Mouse (Mus musculus) heart, adult 8-10 months (tissue): ENCODE results near the gene Nabp2. TPM values are rescaled to one million over a fixed set of nuclear protein-coding genes. Genes with fewer than 3 reads are reported as not detected.

Experiments used
- DNase-seq: peaks from one replicate; pipeline ENCODE4 v3.0.0; 2022; ENCODE audit warnings: low spot score
- microRNA-seq: library from miRNA; unstranded; fragments of <30 nt; microRNA quantifications from one replicate; pipeline ENCODE4 v1.2.0, GENCODE M21; 2022
- total RNA-seq, 4 experiments: library from RNA; stranded (reverse); gene quantifications; 2 replicates each; pipeline ENCODE4 v1.2.4; 2022

Nabp2 gene
- total RNA-seq, 4 experiments from 2014 or later, result 44.8 to 50.8 (median 45.2) TPM

DNA sequence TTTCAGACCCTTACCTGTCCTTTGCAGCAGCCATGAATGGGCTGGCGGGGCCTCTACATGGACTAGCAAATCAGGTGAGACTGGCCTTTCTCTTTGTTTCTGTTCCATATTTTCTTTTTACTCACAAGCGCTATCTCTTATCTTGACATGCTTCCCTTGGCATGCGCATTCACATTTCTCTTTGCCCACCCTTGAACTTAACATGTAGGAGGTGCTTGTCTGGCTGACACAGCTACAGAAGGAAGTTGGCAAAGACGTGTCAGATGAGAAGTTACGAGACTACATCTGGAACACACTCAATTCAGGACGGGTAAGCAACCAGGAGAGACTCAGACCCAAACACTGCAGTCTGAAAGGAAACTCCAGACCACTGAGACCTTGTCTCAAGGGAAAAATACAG lies 52.1 kb downstream of the Nabp2 start:
- DNase-seq, result no peak

DNA sequence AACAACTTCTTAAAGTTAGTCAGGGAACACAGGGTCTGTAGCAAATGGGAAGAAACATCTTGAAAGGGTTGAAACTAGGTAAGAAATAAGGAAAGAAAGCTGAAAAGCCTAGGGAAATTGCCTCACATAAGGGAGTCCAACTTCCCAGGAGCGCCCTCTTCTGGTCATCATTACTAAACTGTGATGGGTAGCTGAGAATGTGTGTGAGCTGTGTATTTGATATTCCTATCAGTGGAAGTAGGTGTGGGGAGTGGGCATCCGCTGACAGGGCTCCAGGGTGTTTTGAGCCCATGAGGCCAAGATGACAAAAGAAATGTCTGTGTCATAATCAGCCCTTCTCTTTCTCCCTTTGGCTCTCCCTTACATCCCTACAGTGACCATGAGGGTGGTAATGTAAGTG lies 52.5 kb downstream of the Nabp2 start:
- DNase-seq, result no peak

Small RNA genes within 50 kb of the gene (microRNA-seq; reads per million reads assigned to microRNA genes)
- not detected for gene Gm25361
- gene Gm26308, result not detected
- gene Mir6914, result 1.4 reads per million
- not detected for gene Mir6915
- not detected for gene Mir8105

Other genes with a start within 250 kb of the Nabp2 start
- 100 to 1,000 TPM in 3 of 4 experiments, 10 to 100 TPM in 1; 90.8 to 107 (median 104) TPM for gene Rbms2, start 231.2 kb downstream of the Nabp2 start, total RNA-seq
- under 1 TPM; 0.38 to 0.60 (median 0.47) TPM for gene Gls2, start 217.0 kb downstream of the Nabp2 start, total RNA-seq
- gene Spryd4, start 199.7 kb downstream of the Nabp2 start, total RNA-seq, result 10 to 100 TPM; 35.8 to 38.4 (median 37.6) TPM
- not detected for gene Mip, start 185.7 kb downstream of the Nabp2 start, total RNA-seq
- gene Timeless, start 179.4 kb downstream of the Nabp2 start, total RNA-seq, result 1 to 10 TPM; 6.0 to 8.5 (median 7.7) TPM
- not detected for gene Apon, start 157.4 kb downstream of the Nabp2 start, total RNA-seq
- not detected for gene Apof, start 142.8 kb downstream of the Nabp2 start, total RNA-seq
- gene Stat2, start 140.9 kb downstream of the Nabp2 start, total RNA-seq, result 1 to 10 TPM; 7.1 to 9.5 (median 8.6) TPM
- under 1 TPM in 1 of 4 experiments, not detected in 3; 0.38 TPM for gene Il23a, start 112.7 kb downstream of the Nabp2 start, total RNA-seq
- gene Pan2, start 108.2 kb downstream of the Nabp2 start, total RNA-seq, result 1 to 10 TPM; 6.1 to 7.1 (median 6.5) TPM
- 10 to 100 TPM; 54.6 to 73.4 (median 61.2) TPM for gene Cnpy2, start 89.0 kb downstream of the Nabp2 start, total RNA-seq
- gene Cs, start 73.8 kb downstream of the Nabp2 start, total RNA-seq, result 1,000 to 10,000 TPM in 3 of 4 experiments, 100 to 1,000 TPM in 1; 991 to 1,066 (median 1,045) TPM
- gene Coq10a, start 42.5 kb downstream of the Nabp2 start, total RNA-seq, result 100 to 1,000 TPM; 365 to 443 (median 423) TPM
- gene Ankrd52, start 34.4 kb downstream of the Nabp2 start, total RNA-seq, result 10 to 100 TPM; 39.8 to 45.9 (median 44.0) TPM
- not detected for gene Slc39a5, start 10.3 kb downstream of the Nabp2 start, total RNA-seq
- 10 to 100 TPM; 16.2 to 17.6 (median 16.7) TPM for gene Rnf41, start 165 bp upstream of the Nabp2 start, total RNA-seq
- gene Smarcc2, start 47.8 kb upstream of the Nabp2 start, total RNA-seq, result 10 to 100 TPM; 76.2 to 83.2 (median 79.1) TPM
- gene Myl6, start 82.7 kb upstream of the Nabp2 start, total RNA-seq, result 100 to 1,000 TPM; 202 to 251 (median 236) TPM
- gene Myl6b, start 87.2 kb upstream of the Nabp2 start, total RNA-seq, result 1 to 10 TPM; 3.2 to 4.1 (median 3.4) TPM
- 10 to 100 TPM; 16.5 to 17.5 (median 17.1) TPM for gene Esyt1, start 114.4 kb upstream of the Nabp2 start, total RNA-seq
- 1 to 10 TPM; 5.7 to 9.9 (median 6.8) TPM for gene Zc3h10, start 136.3 kb upstream of the Nabp2 start, total RNA-seq
- gene Rpl41, start 137.8 kb upstream of the Nabp2 start, total RNA-seq, result 1,000 to 10,000 TPM; 1,313 to 1,574 (median 1,476) TPM
- gene Pa2g4, start 154.5 kb upstream of the Nabp2 start, total RNA-seq, result 10 to 100 TPM; 35.0 to 47.9 (median 39.4) TPM
- gene Erbb3, start 178.2 kb upstream of the Nabp2 start, total RNA-seq, result 1 to 10 TPM; 6.9 to 8.5 (median 7.9) TPM
- gene Rps26, start 215.3 kb upstream of the Nabp2 start, total RNA-seq, result 100 to 1,000 TPM; 142 to 284 (median 234) TPM
- gene Ikzf4, start 234.5 kb upstream of the Nabp2 start, total RNA-seq, result 1 to 10 TPM in 1 of 4 experiments, under 1 TPM in 3; 0.49 to 2.3 (median 0.55) TPM